In genomic region chrX:102689252-102689651, GRCm38 (mm10) we compare ENCODE assay signal across 12 mouse cellular contexts. TPM values are rescaled to one million over a fixed set of nuclear protein-coding genes. Genes with fewer than 3 reads are reported as not detected.
DNase-seq lines count a peak whose midpoint lies in the region; TF ChIP-seq lines count a peak whose summit lies in the region.
"Not testable (repeated sequence)": the region's sequence is repeated elsewhere in the genome, so short reads cannot be mapped to it uniquely, and the experiment has no call there.
"Had no signal": no experiment of that assay in that cellular context is flagged by ENCODE, and none has a peak within 500 bp of the region (broad histone marks: within the 10 kb centered on the region; RNA-seq: fewer than 3 reads in every experiment).

No protein-coding gene starts in this region.

- peak; percentile 1 for DNase-seq in 416B (ENCODE audit: low read depth)
- peak; percentile 4 to 20 for DNase-seq in adrenal gland, postnatal 36 days
- peak; percentile 51 for DNase-seq in embryo, embryonic 10.5 days (ENCODE audit: low spot score)
- peak; percentile 18 for DNase-seq in gastrocnemius, adult 2 months
- peak; percentile 10 for DNase-seq in kidney, adult 2 months
- DNase-seq in left cerebral cortex, adult 2 months (ENCODE audit: extremely low spot score in 1 of 2, low spot score in 2 of 2): peak; percentile 27 to 50
- peak; percentile 37 for DNase-seq in lung, postnatal 36 days
- peak; percentile 8 to 43 for DNase-seq in right cerebral cortex, adult 2 months (ENCODE audit: low spot score in 2 of 2)

- not testable (repeated sequence) for H3K27ac ChIP-seq in gastrocnemius, adult 2 months; kidney, adult 2 months (ENCODE audit: insufficient read depth, low read depth, low read length); left cerebral cortex, adult 2 months

- 18% methylated on average over 4 of the region's 4 CpGs for WGBS in kidney, adult 2 months

- not testable (repeated sequence) for H3K4me3 ChIP-seq in gastrocnemius, adult 2 months; kidney, adult 2 months (ENCODE audit: insufficient read depth, low read depth, low read length); left cerebral cortex, adult 2 months

- H3K4me1 ChIP-seq in kidney, adult 2 months (ENCODE audit: control insufficient read depth, insufficient read depth, low read length): not testable (repeated sequence)

- H3K36me3 ChIP-seq in kidney, adult 2 months (ENCODE audit: control insufficient read depth, insufficient read depth, low read length): not testable (repeated sequence)

- TF ChIP-seq CTCF in gastrocnemius, adult 2 months (IDR thresholded peaks at IDR 0.05): peak; percentile 53
- peak; percentile 30; the same call in 1 of the 2 replicates for TF ChIP-seq CTCF in kidney, adult 2 months (conservative IDR thresholded peaks at IDR 0.05; ENCODE audit: insufficient read depth, insufficient read length, low read depth, low read length)
- peak; percentile 54 for TF ChIP-seq CTCF in left cerebral cortex, adult 2 months (IDR thresholded peaks at IDR 0.05)

- intact Hi-C loops in gastrocnemius, adult 2 months (cut with DNase I); left cerebral cortex, adult 2 months (cut with DNase I): not testable (repeated sequence)

- TF ChIP-seq POLR2A in kidney, adult 2 months (IDR thresholded peaks at IDR 0.05; ENCODE audit: low read depth, low read length): not testable (repeated sequence)

- H3K27me3 ChIP-seq in kidney, adult 2 months (replicated peaks; ENCODE audit: control insufficient read depth, insufficient read depth, low read length): not testable (repeated sequence)

RNA-seq across cellular contexts. Expression of gene Gm3880, which starts 2.5 kb away (rescaled TPM):
- 1 to 10 TPM in 1 of 2 experiments, not detected in 1; 1.2 TPM for total RNA-seq in adrenal gland, postnatal 36 days (2021)
- not detected for total RNA-seq in gastrocnemius, adult 2 months (2021)
- not detected in 2 replicates for polyA plus RNA-seq in kidney, adult 2 months (2012; rRNA removed)
- not detected for total RNA-seq in left cerebral cortex, adult 2 months (2021)
- total RNA-seq: gastrocnemius, postnatal 25 days had no signal
- polyA plus RNA-seq: C2C12; intestine, embryonic 14.5 days; lung, embryonic 16.5 days had no signal

RNA-seq across cellular contexts. Expression of gene Gm9112, which starts 18.2 kb away (rescaled TPM):
- total RNA-seq in adrenal gland, postnatal 36 days (2021): not detected
- total RNA-seq in gastrocnemius, adult 2 months (2021): not detected
- polyA plus RNA-seq in kidney, adult 2 months (2012; rRNA removed): not detected in 2 replicates
- not detected for total RNA-seq in left cerebral cortex, adult 2 months (2021)
- total RNA-seq: gastrocnemius, postnatal 25 days had no signal
- polyA plus RNA-seq: C2C12; intestine, embryonic 14.5 days had no signal

RNA-seq across cellular contexts. Expression of gene Dmrtc1b, which starts 18.4 kb away (rescaled TPM):
- not detected for total RNA-seq in adrenal gland, postnatal 36 days (2021)
- not detected for total RNA-seq in gastrocnemius, adult 2 months (2021)
- not detected in 2 replicates for polyA plus RNA-seq in kidney, adult 2 months (2012; rRNA removed)
- not detected for total RNA-seq in left cerebral cortex, adult 2 months (2021)
- total RNA-seq: gastrocnemius, postnatal 25 days had no signal
- polyA plus RNA-seq: C2C12; intestine, embryonic 14.5 days; lung, embryonic 16.5 days had no signal

RNA-seq across cellular contexts. Expression of gene Phka1, which starts 45.2 kb away (rescaled TPM):
- 10 to 100 TPM; 14.3 to 17.2 TPM for total RNA-seq in adrenal gland, postnatal 36 days (2021)
- total RNA-seq in gastrocnemius, adult 2 months (2021): 100 to 1,000 TPM; 366 to 727 TPM
- 5.6 and 6.1 TPM in 2 replicates for polyA plus RNA-seq in kidney, adult 2 months (2012; rRNA removed)
- total RNA-seq in left cerebral cortex, adult 2 months (2021): 10 to 100 TPM; 18.2 to 19.1 TPM

Comparison
In these comparisons a context has a peak if more than half of its experiments do, and no peak if none do; other contexts are left out.
1. DNase-seq: peak in every context shown above with its lines; median percentile 51 in embryo, embryonic 10.5 days; 38 in left cerebral cortex, adult 2 months; 37 in lung, postnatal 36 days; 26 in right cerebral cortex, adult 2 months; 18 in gastrocnemius, adult 2 months; 12 in adrenal gland, postnatal 36 days; 10 in kidney, adult 2 months; 1 in 416B.